Mouse (Mus musculus): ENCODE data around the gene Snapc3.

DNA sequence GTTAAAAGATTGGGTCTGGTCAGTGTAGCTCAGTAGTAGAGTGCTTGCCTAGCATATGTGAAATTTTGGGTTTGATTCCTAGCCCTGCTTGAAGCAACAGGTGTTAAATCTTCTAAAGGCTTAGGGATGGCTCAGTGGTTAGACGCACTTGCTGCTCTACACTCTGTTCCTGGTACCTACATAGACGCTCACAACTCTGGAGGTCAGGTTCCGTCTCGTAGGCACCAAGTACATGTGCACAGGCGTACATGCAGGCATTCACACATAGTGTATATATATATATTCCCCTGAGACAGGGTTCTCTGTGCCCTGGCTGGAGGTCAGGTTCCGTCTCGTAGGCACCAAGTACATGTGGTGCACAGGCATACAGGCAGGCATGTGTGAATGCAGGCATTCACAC lies 9.6 kb downstream of the Snapc3 start:
- TF ChIP-seq CTCF (IDR thresholded peaks at IDR 0.05; ENCODE audit: control insufficient read depth, insufficient read depth, low read length): no peak
- no peak for TF ChIP-seq POLR2A (IDR thresholded peaks at IDR 0.05; ENCODE audit: borderline replicate concordance, control insufficient read depth, low read depth, low read length)

Data from bone marrow, adult 2 months (tissue).